Mouse (Mus musculus) urinary bladder, adult 2 months (tissue): ENCODE data around the gene Wnk4. TPM values are rescaled to one million over a fixed set of nuclear protein-coding genes. Genes with fewer than 3 reads are reported as not detected.
"Not testable (repeated sequence)": the region's sequence is repeated elsewhere in the genome, so short reads cannot be mapped to it uniquely, and the experiment has no call there.

Experiments
- DNase-seq: peaks from one replicate; pipeline ENCODE4 v3.0.0; 2022; ENCODE audit warnings: low spot score
- polyA plus RNA-seq: library from polyadenylated mRNA; depleted of rRNA; stranded (reverse); fragments of >200 nt; gene quantifications from 2 replicates; pipeline ENCODE4 v1.2.3, GENCODE M21; 2012; rRNA removed

The Wnk4 gene
- polyA plus RNA-seq, 1 experiment, result 7.4 TPM

GRCm38 (mm10) chr11:101315665-101316500, 55.5 kb downstream of the Wnk4 start, which contains the start of gene Psme3:
TSS of gene Psme3 (plus strand) at chr11:101316213.
- peak; percentile 95 for DNase-seq

- DNase-seq, result no peak
Observed at GRCm38 (mm10) chr11:101316501-101316917, 56.1 kb downstream of the Wnk4 start.

DNA sequence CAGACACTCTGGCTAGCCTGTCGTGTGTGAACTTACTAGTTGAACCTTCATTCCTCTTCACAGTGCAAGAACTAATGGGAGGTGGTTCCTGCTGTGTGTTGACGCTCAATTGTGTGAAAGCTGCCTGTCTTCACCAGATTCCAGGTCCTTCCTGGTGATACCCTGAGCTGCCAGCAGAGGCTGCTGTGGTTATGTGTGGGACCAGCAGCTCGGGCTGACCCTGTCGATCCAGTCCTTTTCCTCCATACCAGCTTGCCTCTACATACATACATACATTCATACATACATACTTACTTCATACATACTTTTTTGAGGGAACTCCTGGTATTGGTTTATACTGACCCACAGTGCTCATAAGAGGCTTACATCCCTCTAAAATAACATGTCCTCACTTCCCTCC, 63.2 kb downstream of the Wnk4 start:
- no peak for DNase-seq

- DNase-seq, result no peak
Observed at GRCm38 (mm10) chr11:101324763-101325162, 64.4 kb downstream of the Wnk4 start, which contains the start of gene Aoc2. TSS of gene Aoc2 (plus strand) at chr11:101325063.

DNA sequence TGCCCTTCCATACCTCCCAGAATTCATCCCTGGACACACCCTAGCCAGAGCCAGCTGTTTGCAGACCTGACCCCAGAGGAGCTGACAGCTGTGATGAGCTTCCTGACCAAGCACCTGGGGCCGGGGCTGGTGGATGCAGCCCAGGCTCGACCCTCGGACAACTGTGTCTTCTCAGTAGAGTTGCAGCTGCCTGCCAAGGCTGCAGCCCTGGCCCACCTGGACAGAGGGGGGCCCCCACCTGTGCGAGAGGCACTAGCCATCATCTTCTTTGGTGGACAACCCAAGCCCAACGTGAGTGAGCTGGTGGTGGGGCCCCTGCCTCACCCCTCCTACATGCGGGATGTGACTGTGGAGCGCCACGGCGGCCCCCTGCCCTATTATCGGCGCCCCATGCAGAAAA, 64.8 kb downstream of the Wnk4 start:
- not testable (repeated sequence) for DNase-seq

- no peak for DNase-seq
Observed at GRCm38 (mm10) chr11:101326147-101326546, 65.8 kb downstream of the Wnk4 start.

Other genes with a start within 250 kb of the Wnk4 start
- 27.2 and 29.0 TPM in 2 replicates for gene Naglu, start 190.6 kb upstream of the Wnk4 start, polyA plus RNA-seq
- 0.56 and 0.57 TPM in 2 replicates for gene Hsd17b1, start 182.2 kb upstream of the Wnk4 start, polyA plus RNA-seq
- gene Coasy, start 178.0 kb upstream of the Wnk4 start, polyA plus RNA-seq, result 25.8 and 38.8 TPM in 2 replicates
- 34.1 and 38.0 TPM in 2 replicates for gene Mlx, start 173.3 kb upstream of the Wnk4 start, polyA plus RNA-seq
- 7.1 and 7.9 TPM in 2 replicates for gene Psmc3ip, start 165.1 kb upstream of the Wnk4 start, polyA plus RNA-seq
- 66.2 and 67.3 TPM in 2 replicates for gene Retreg3, start 140.7 kb upstream of the Wnk4 start, polyA plus RNA-seq
- 4.3 and 11.0 TPM in 2 replicates for gene Tubg1, start 140.6 kb upstream of the Wnk4 start, polyA plus RNA-seq
- 3.3 and 5.0 TPM in 2 replicates for gene Tubg2, start 104.7 kb upstream of the Wnk4 start, polyA plus RNA-seq
- gene Cntnap1, start 90.0 kb upstream of the Wnk4 start, polyA plus RNA-seq, result 4.2 and 5.8 TPM in 2 replicates
- 33.9 and 35.6 TPM in 2 replicates for gene Plekhh3, start 89.2 kb upstream of the Wnk4 start, polyA plus RNA-seq
- 0.19 and 0.21 TPM in 2 replicates for gene Ccr10, start 85.1 kb upstream of the Wnk4 start, polyA plus RNA-seq
- 45.0 and 45.7 TPM in 2 replicates for gene Ezh1, start 34.1 kb upstream of the Wnk4 start, polyA plus RNA-seq
- gene Ramp2, start 14.5 kb upstream of the Wnk4 start, polyA plus RNA-seq, result 79.5 and 82.0 TPM in 2 replicates
- gene Vps25, start 6.9 kb upstream of the Wnk4 start, polyA plus RNA-seq, result 73.3 and 91.1 TPM in 2 replicates
- gene Cntd1, start 18.4 kb downstream of the Wnk4 start, polyA plus RNA-seq, result 1.4 and 1.5 TPM in 2 replicates
- gene Coa3, start 18.5 kb downstream of the Wnk4 start, polyA plus RNA-seq, result 155 and 156 TPM in 2 replicates
- gene Becn1, start 41.7 kb downstream of the Wnk4 start, polyA plus RNA-seq, result 147 and 154 TPM in 2 replicates
- gene Psme3, start 55.6 kb downstream of the Wnk4 start, polyA plus RNA-seq, result 60.6 and 68.7 TPM in 2 replicates
- 3.8 and 4.8 TPM in 2 replicates for gene Aoc2, start 64.5 kb downstream of the Wnk4 start, polyA plus RNA-seq
- gene Aoc3, start 70.0 kb downstream of the Wnk4 start, polyA plus RNA-seq, result 59.2 and 75.5 TPM in 2 replicates
- gene G6pc, start 107.0 kb downstream of the Wnk4 start, polyA plus RNA-seq, result not detected in 2 replicates
- gene Aarsd1, start 157.0 kb downstream of the Wnk4 start, polyA plus RNA-seq, result 26.1 and 27.7 TPM in 2 replicates
- 0.95 and 1.0 TPM in 2 replicates for gene Gm27029, start 164.2 kb downstream of the Wnk4 start, polyA plus RNA-seq
- gene Rundc1, start 164.5 kb downstream of the Wnk4 start, polyA plus RNA-seq, result 22.1 and 22.9 TPM in 2 replicates
- gene Ptges3l, start 164.8 kb downstream of the Wnk4 start, polyA plus RNA-seq, result 21.1 and 28.2 TPM in 2 replicates
- gene Rpl27, start 181.7 kb downstream of the Wnk4 start, polyA plus RNA-seq, result 932 and 1,046 TPM in 2 replicates
- 66.6 and 79.9 TPM in 2 replicates for gene Ifi35, start 187.8 kb downstream of the Wnk4 start, polyA plus RNA-seq
- 19.2 TPM in 2 replicates for gene Rnd2, start 204.4 kb downstream of the Wnk4 start, polyA plus RNA-seq
- 172 and 197 TPM in 2 replicates for gene Vat1, start 205.7 kb downstream of the Wnk4 start, polyA plus RNA-seq